Mouse (Mus musculus) testis, adult 2 months (tissue): ENCODE measurements around the gene Vrk2. TPM values are rescaled to one million over a fixed set of nuclear protein-coding genes. Genes with fewer than 3 reads are reported as not detected.

Experiments used
- H3K27ac ChIP-seq: fragments of 200-500 bp; 2 replicates; pipeline ENCODE4 v1.5.1; 2012; ENCODE audit warnings: low read depth, low read length; ENCODE audit not compliant: control insufficient read depth, insufficient read depth
- H3K27me3 ChIP-seq: fragments of 200-500 bp; 2 replicates; pipeline ENCODE4 v1.6.1; 2012; ENCODE audit warnings: mild to moderate bottlenecking, low read length, moderate library complexity; ENCODE audit not compliant: control insufficient read depth, insufficient read depth
- H3K36me3 ChIP-seq: fragments of 200-500 bp; 2 replicates; pipeline ENCODE4 v1.6.1; 2012; ENCODE audit warnings: mild to moderate bottlenecking, low read length; ENCODE audit not compliant: control insufficient read depth, insufficient read depth
- H3K4me1 ChIP-seq: fragments of 200-500 bp; 2 replicates; pipeline ENCODE4 v1.6.1; 2012; ENCODE audit warnings: low read length; ENCODE audit not compliant: control insufficient read depth, insufficient read depth
- H3K4me3 ChIP-seq: fragments of 200-500 bp; 2 replicates; pipeline ENCODE4 v1.5.1; 2012; ENCODE audit warnings: low read depth, mild to moderate bottlenecking, low read length, moderate library complexity, mixed read lengths; ENCODE audit not compliant: control insufficient read depth
- CTCF ChIP-seq: fragments of 200-500 bp; IDR thresholded peaks from 2 replicates; pipeline ENCODE4 v1.5.1; 2012; ENCODE audit warnings: low read depth, mild to moderate bottlenecking, inconsistent platforms, low read length, moderate library complexity; ENCODE audit not compliant: control insufficient read depth, insufficient read depth, insufficient replicate concordance
- POLR2A ChIP-seq: fragments of 200-500 bp; IDR thresholded peaks from 2 replicates; pipeline ENCODE4 v1.6.1; 2012; ENCODE audit warnings: low read depth, mild to moderate bottlenecking, inconsistent platforms, low read length, moderate library complexity; ENCODE audit not compliant: control insufficient read depth
- polyA plus RNA-seq: library from polyadenylated mRNA; depleted of rRNA; stranded (reverse); fragments of >200 nt; gene quantifications from 2 replicates; pipeline ENCODE4 v1.2.3, GENCODE M21; 2012

Gene Vrk2
- polyA plus RNA-seq, 1 experiment, result 5.7 TPM

GRCm38 (mm10) chr11:26489761-26490466, 103.9 kb downstream of the Vrk2 start:
- Histone ChIP-seq H3K27me3 (no peaks in the 10 kb centered on the region), H3K4me1 (no peaks in the 10 kb centered on the region), H3K36me3 (no peaks in the 10 kb centered on the region), H3K27ac (no peak overlapping the region), H3K4me3 (no peak overlapping the region)
- TF ChIP-seq POLR2A (no peak), CTCF (no peak)

- no peaks in the 10 kb centered on the region for H3K4me1 ChIP-seq
- TF ChIP-seq POLR2A (no peak), CTCF (no peak)
- H3K4me3 ChIP-seq, result no peak overlapping the region
- no peaks in the 10 kb centered on the region for H3K36me3 ChIP-seq
- no peaks in the 10 kb centered on the region for H3K27me3 ChIP-seq
- H3K27ac ChIP-seq, result no peak overlapping the region
Measured at GRCm38 (mm10) chr11:26481691-26482242, 112.0 kb downstream of the Vrk2 start.

GRCm38 (mm10) chr11:26477037-26477739, 116.6 kb downstream of the Vrk2 start:
- Histone ChIP-seq H3K27ac (no peak overlapping the region), H3K4me1 (no peaks in the 10 kb centered on the region), H3K27me3 (no peaks in the 10 kb centered on the region), H3K36me3 (no peaks in the 10 kb centered on the region), H3K4me3 (no peak overlapping the region)
- TF ChIP-seq POLR2A (no peak), CTCF (no peak)

DNA sequence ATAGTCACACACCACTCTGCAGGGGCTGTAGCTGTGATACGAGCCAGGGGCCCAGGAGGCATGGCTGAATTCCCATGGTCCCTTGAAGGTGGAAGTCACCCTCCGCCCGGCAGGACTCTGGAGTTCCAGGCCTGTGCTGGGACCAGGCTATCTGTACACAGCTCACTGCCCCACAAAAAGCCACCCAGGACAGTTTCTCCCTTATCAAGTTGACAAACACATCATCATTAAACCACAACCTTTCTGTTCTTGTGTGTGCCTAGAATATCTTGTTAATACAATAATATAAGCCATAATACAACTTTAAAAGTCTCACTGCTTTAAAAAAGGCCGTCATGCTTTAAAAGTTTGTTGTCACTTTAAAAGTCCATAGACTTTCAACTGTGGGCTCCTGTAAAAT, 139.7 kb downstream of the Vrk2 start:
- Histone ChIP-seq H3K36me3 (no peaks in the 10 kb centered on the region), H3K4me3 (no peak overlapping the region), H3K27ac (no peak overlapping the region), H3K27me3 (no peaks in the 10 kb centered on the region), H3K4me1 (no peaks in the 10 kb centered on the region)
- no peak for TF ChIP-seq CTCF
- TF ChIP-seq POLR2A, result no peak

GRCm38 (mm10) chr11:26452693-26453092, 141.1 kb downstream of the Vrk2 start:
- H3K36me3 ChIP-seq, result no peaks in the 10 kb centered on the region
- TF ChIP-seq CTCF, result no peak
- no peak for TF ChIP-seq POLR2A
- H3K27me3 ChIP-seq, result no peaks in the 10 kb centered on the region
- no peak overlapping the region for H3K4me3 ChIP-seq
- no peak overlapping the region for H3K27ac ChIP-seq
- H3K4me1 ChIP-seq, result no peaks in the 10 kb centered on the region

GRCm38 (mm10) chr11:26451228-26451627, 142.6 kb downstream of the Vrk2 start:
- H3K4me1 ChIP-seq, result no peaks in the 10 kb centered on the region
- TF ChIP-seq POLR2A (no peak), CTCF (no peak)

GRCm38 (mm10) chr11:26450636-26451035, 143.2 kb downstream of the Vrk2 start:
- H3K27me3 ChIP-seq, result no peaks in the 10 kb centered on the region
- TF ChIP-seq POLR2A (no peak), CTCF (no peak)
- H3K36me3 ChIP-seq, result no peaks in the 10 kb centered on the region
- no peak overlapping the region for H3K4me3 ChIP-seq
- H3K27ac ChIP-seq, result no peak overlapping the region
- H3K4me1 ChIP-seq, result no peaks in the 10 kb centered on the region

More at GRCm38 (mm10) chr11:26451228-26451627, 142.6 kb downstream of the Vrk2 start:
- Histone ChIP-seq H3K4me3 (no peak overlapping the region), H3K36me3 (no peaks in the 10 kb centered on the region), H3K27ac (no peak overlapping the region), H3K27me3 (no peaks in the 10 kb centered on the region)

DNA sequence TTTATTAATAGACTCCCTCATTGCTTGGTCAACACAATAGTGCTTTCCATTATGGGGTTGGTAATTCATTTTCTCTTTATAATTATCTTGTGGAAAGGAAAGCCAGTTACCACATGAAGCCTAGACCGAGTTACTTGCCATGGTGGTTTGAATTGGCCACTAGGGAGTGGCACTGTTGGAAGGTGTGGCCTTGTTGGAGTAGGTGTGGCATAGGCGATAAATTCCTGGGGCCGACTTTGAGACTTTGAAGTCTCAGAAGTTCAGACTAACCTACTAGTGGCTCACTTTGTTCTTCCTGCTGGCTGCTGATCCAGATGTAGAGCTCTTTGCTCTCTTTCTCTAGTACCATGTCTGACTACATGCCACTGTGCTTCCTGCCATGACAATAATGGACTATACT, 144.0 kb downstream of the Vrk2 start:
- TF ChIP-seq CTCF (no peak), POLR2A (no peak)
- no peaks in the 10 kb centered on the region for H3K36me3 ChIP-seq
- no peak overlapping the region for H3K4me3 ChIP-seq
- no peaks in the 10 kb centered on the region for H3K27me3 ChIP-seq
- no peak overlapping the region for H3K27ac ChIP-seq
- no peaks in the 10 kb centered on the region for H3K4me1 ChIP-seq
